Mouse (Mus musculus) G1E (cell line): ENCODE measurements around the gene Arl4d.

Experiments
- CTCF ChIP-seq: IDR thresholded peaks from 2 replicates; pipeline ENCODE4 v1.5.1; 2012; ENCODE audit warnings: low read depth, low read length, inconsistent platforms, mixed read lengths
- POLR2AphosphoS5 ChIP-seq: IDR thresholded peaks from 2 replicates; pipeline ENCODE4 v1.6.1; 2012; ENCODE audit warnings: low read depth, low read length, inconsistent platforms; ENCODE audit not compliant: insufficient replicate concordance
- TAL1 ChIP-seq: conservative IDR thresholded peaks from 2 replicates; pipeline ENCODE4 v1.6.1; 2012; ENCODE audit warnings: low read depth, low read length, inconsistent platforms, mixed read lengths

GRCm38 (mm10) chr11:101658751-101659558 is 6.4 kb upstream of the Arl4d start:
- TF ChIP-seq CTCF (peak; percentile 18; the same call in 1 of the 2 replicates), TAL1 (no peak), POLR2AphosphoS5 (peak; percentile 96)
